Mouse (Mus musculus): ENCODE results near the gene Sgms2. TPM values are rescaled to one million over a fixed set of nuclear protein-coding genes. Genes with fewer than 3 reads are reported as not detected.

Gene Sgms2
- polyA plus RNA-seq, 1 experiment from 2014 or later: 0.85 TPM

- H3K36me3 ChIP-seq: no peaks in the 10 kb centered on the region
- no peak overlapping the region for H3K9ac ChIP-seq
- no peak overlapping the region for H3K27ac ChIP-seq (replicated peaks)
- WGBS: 83% methylated on average over 7 of the region's 7 CpGs
- no peaks in the 10 kb centered on the region for H3K4me1 ChIP-seq (replicated peaks)
- no peak for ATAC-seq (ENCODE audit: low read depth)
- no peak overlapping the region for H3K4me3 ChIP-seq
- 0 out of 2 replicates have a peak, but pooled peaks cover 2% of the 10 kb centered on the region for H3K9me3 ChIP-seq
- no peaks in the 10 kb centered on the region for H3K27me3 ChIP-seq
- no peak overlapping the region for H3K4me2 ChIP-seq
These were observed 118.2 kb downstream of the Sgms2 start for GRCm38 (mm10) chr3:131372996-131373395.

GRCm38 (mm10) chr3:131368678-131369077 lies 122.5 kb downstream of the Sgms2 start:
- Histone ChIP-seq H3K4me1 (replicated peaks) (0 out of 2 replicates have a peak, but pooled peaks cover 5% of the 10 kb centered on the region), H3K9ac (no peak overlapping the region), H3K27me3 (no peaks in the 10 kb centered on the region), H3K9me3 (0 out of 2 replicates have a peak, but pooled peaks cover 2% of the 10 kb centered on the region), H3K27ac (replicated peaks) (no peak overlapping the region), H3K4me3 (no peak overlapping the region), H3K4me2 (no peak overlapping the region), H3K36me3 (no peaks in the 10 kb centered on the region)
- no peak for ATAC-seq (ENCODE audit: low read depth)
- 90% methylated on average over 8 of the region's 8 CpGs for WGBS

- H3K9ac ChIP-seq: no peak overlapping the region
These were observed 123.8 kb downstream of the Sgms2 start for GRCm38 (mm10) chr3:131367452-131367851.

GRCm38 (mm10) chr3:131364632-131365446 lies 126.4 kb downstream of the Sgms2 start:
- Histone ChIP-seq H3K27ac (replicated peaks) (no peak overlapping the region), H3K36me3 (no peaks in the 10 kb centered on the region), H3K9ac (no peak overlapping the region), H3K4me3 (no peak overlapping the region), H3K4me2 (no peak overlapping the region), H3K27me3 (no peaks in the 10 kb centered on the region), H3K4me1 (replicated peaks) (0 out of 2 replicates have a peak, but pooled peaks cover 5% of the 10 kb centered on the region), H3K9me3 (no peaks in the 10 kb centered on the region)
- ATAC-seq (ENCODE audit: low read depth): no peak
- 71% methylated on average over 23 of the region's 23 CpGs for whole genome bisulfite sequencing

More at GRCm38 (mm10) chr3:131367452-131367851, 123.8 kb downstream of the Sgms2 start:
- 0 out of 2 replicates have a peak, but pooled peaks cover 2% of the 10 kb centered on the region for H3K9me3 ChIP-seq
- no peaks in the 10 kb centered on the region for H3K36me3 ChIP-seq
- no peak overlapping the region for H3K4me2 ChIP-seq
- no peak overlapping the region for H3K4me3 ChIP-seq
- no peak overlapping the region for H3K27ac ChIP-seq (replicated peaks)
- H3K4me1 ChIP-seq (replicated peaks): 0 out of 2 replicates have a peak, but pooled peaks cover 5% of the 10 kb centered on the region
- WGBS: 88% methylated on average over 4 of the region's 4 CpGs
- H3K27me3 ChIP-seq: no peaks in the 10 kb centered on the region
- ATAC-seq (ENCODE audit: low read depth): no peak

GRCm38 (mm10) chr3:131364194-131364593 lies 127.0 kb downstream of the Sgms2 start:
- Histone ChIP-seq H3K27me3 (no peaks in the 10 kb centered on the region), H3K36me3 (no peaks in the 10 kb centered on the region), H3K4me3 (no peak overlapping the region), H3K27ac (replicated peaks) (no peak overlapping the region), H3K4me1 (replicated peaks) (0 out of 2 replicates have a peak, but pooled peaks cover 5% of the 10 kb centered on the region), H3K9ac (no peak overlapping the region), H3K9me3 (no peaks in the 10 kb centered on the region), H3K4me2 (no peak overlapping the region)
- ATAC-seq (ENCODE audit: low read depth): no peak
- 73% methylated on average over 8 of the region's 8 CpGs for WGBS

- H3K27me3 ChIP-seq: no peaks in the 10 kb centered on the region
- H3K4me1 ChIP-seq (replicated peaks): 0 out of 2 replicates have a peak, but pooled peaks cover 5% of the 10 kb centered on the region
- H3K27ac ChIP-seq (replicated peaks): no peak overlapping the region
- no peak for ATAC-seq (ENCODE audit: low read depth)
- H3K9ac ChIP-seq: no peak overlapping the region
- WGBS: 88% methylated on average over 14 of the region's 14 CpGs
- H3K9me3 ChIP-seq: no peaks in the 10 kb centered on the region
- no peak overlapping the region for H3K4me3 ChIP-seq
- H3K4me2 ChIP-seq: no peak overlapping the region
- no peaks in the 10 kb centered on the region for H3K36me3 ChIP-seq
These were observed 127.6 kb downstream of the Sgms2 start for GRCm38 (mm10) chr3:131363602-131364001.

GRCm38 (mm10) chr3:131361960-131362359 lies 129.3 kb downstream of the Sgms2 start:
- no peak for ATAC-seq (ENCODE audit: low read depth)
- Histone ChIP-seq H3K4me3 (no peak overlapping the region), H3K27ac (replicated peaks) (no peak overlapping the region), H3K36me3 (no peaks in the 10 kb centered on the region), H3K27me3 (no peaks in the 10 kb centered on the region), H3K9ac (no peak overlapping the region), H3K9me3 (no peaks in the 10 kb centered on the region), H3K4me2 (no peak overlapping the region), H3K4me1 (replicated peaks) (0 out of 2 replicates have a peak, but pooled peaks cover 5% of the 10 kb centered on the region)
- WGBS: 90% methylated on average over 4 of the region's 4 CpGs

GRCm38 (mm10) chr3:131359011-131359410 lies 132.2 kb downstream of the Sgms2 start:
- Histone ChIP-seq H3K4me1 (replicated peaks) (no peaks in the 10 kb centered on the region), H3K9me3 (no peaks in the 10 kb centered on the region), H3K4me3 (no peak overlapping the region), H3K36me3 (no peaks in the 10 kb centered on the region), H3K4me2 (no peak overlapping the region), H3K27ac (replicated peaks) (no peak overlapping the region), H3K9ac (no peak overlapping the region), H3K27me3 (no peaks in the 10 kb centered on the region)
- no peak for ATAC-seq (ENCODE audit: low read depth)
- WGBS: 90% methylated on average over 5 of the region's 5 CpGs

- no peak for ATAC-seq (ENCODE audit: low read depth)
- WGBS: 84% methylated on average over 5 of the region's 5 CpGs
- Histone ChIP-seq H3K27me3 (no peaks in the 10 kb centered on the region), H3K4me2 (no peak overlapping the region), H3K9ac (no peak overlapping the region), H3K4me3 (no peak overlapping the region), H3K9me3 (no peaks in the 10 kb centered on the region), H3K27ac (replicated peaks) (no peak overlapping the region), H3K4me1 (replicated peaks) (no peaks in the 10 kb centered on the region), H3K36me3 (no peaks in the 10 kb centered on the region)
These were observed 133.0 kb downstream of the Sgms2 start for GRCm38 (mm10) chr3:131358205-131358604.

- Histone ChIP-seq H3K4me2 (no peak overlapping the region), H3K4me3 (no peak overlapping the region), H3K27me3 (no peaks in the 10 kb centered on the region), H3K9ac (no peak overlapping the region), H3K4me1 (replicated peaks) (no peaks in the 10 kb centered on the region), H3K36me3 (no peaks in the 10 kb centered on the region), H3K27ac (replicated peaks) (no peak overlapping the region), H3K9me3 (no peaks in the 10 kb centered on the region)
- 75% methylated on average over 3 of the region's 3 CpGs for WGBS
- ATAC-seq (ENCODE audit: low read depth): no peak
These were observed 133.6 kb downstream of the Sgms2 start for GRCm38 (mm10) chr3:131357643-131358042.

GRCm38 (mm10) chr3:131356026-131356425 lies 135.2 kb downstream of the Sgms2 start:
- Histone ChIP-seq H3K4me1 (replicated peaks) (no peaks in the 10 kb centered on the region), H3K9me3 (no peaks in the 10 kb centered on the region), H3K4me2 (no peak overlapping the region), H3K9ac (no peak overlapping the region), H3K27ac (replicated peaks) (no peak overlapping the region), H3K36me3 (no peaks in the 10 kb centered on the region), H3K27me3 (no peaks in the 10 kb centered on the region), H3K4me3 (no peak overlapping the region)
- 75% methylated on average over 5 of the region's 5 CpGs for WGBS
- no peak for ATAC-seq (ENCODE audit: low read depth)

GRCm38 (mm10) chr3:131350539-131350938 lies 140.7 kb downstream of the Sgms2 start:
- Histone ChIP-seq H3K9me3 (no peaks in the 10 kb centered on the region), H3K4me1 (replicated peaks) (no peaks in the 10 kb centered on the region), H3K27me3 (no peaks in the 10 kb centered on the region), H3K9ac (no peak overlapping the region), H3K4me2 (no peak overlapping the region), H3K36me3 (no peaks in the 10 kb centered on the region), H3K27ac (replicated peaks) (no peak overlapping the region), H3K4me3 (no peak overlapping the region)
- WGBS: 91% methylated on average over 7 of the region's 7 CpGs
- ATAC-seq (ENCODE audit: low read depth): no peak

Data from neural tube, embryonic 13.5 days (tissue).